Mouse (Mus musculus): ENCODE results near the gene Ubxn6.

The Ubxn6 gene

DNA sequence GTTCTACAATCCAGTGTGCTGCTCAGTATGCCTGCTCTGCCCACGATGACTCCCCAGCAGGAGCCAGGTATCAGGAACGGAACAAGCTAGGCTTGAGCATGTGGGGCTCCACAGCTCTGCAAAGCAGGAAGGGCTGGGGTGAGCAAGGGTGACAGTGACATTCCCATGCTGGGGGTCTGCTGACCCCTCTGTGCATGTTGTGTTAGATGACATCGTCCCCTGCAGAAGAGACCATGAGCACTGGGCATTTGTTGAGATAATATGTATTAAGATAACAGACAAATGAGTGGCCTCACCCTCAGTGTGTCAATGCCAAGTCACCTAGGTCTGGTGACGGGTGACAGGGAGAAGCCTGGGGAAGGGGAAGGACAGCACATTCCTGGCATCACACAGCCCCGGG lies 49.9 kb downstream of the Ubxn6 start:
- in situ Hi-C loops (cut with MseI, MboI) = no loop called here

DNA sequence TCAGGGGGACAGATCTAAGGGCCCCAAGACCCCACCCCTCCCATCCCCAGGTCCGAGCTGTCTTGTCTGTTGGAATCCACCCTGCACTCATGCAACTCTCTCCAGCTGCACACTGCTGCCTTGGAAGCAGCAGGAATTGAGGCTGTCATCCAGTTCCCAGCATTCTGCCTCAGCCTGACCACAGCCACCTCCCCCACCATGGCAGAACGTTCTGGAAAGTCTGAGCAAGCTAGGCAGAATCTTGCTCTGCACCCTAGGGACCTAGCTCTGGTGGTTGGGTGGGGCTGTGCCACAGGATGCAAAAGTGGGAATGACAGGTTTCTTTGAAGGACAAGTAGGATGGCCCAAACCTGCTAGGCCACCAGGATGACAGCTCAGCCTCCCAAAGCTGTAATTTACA lies 50.4 kb downstream of the Ubxn6 start:
- in situ Hi-C loops (cut with MseI, MboI) = no loop called here

DNA sequence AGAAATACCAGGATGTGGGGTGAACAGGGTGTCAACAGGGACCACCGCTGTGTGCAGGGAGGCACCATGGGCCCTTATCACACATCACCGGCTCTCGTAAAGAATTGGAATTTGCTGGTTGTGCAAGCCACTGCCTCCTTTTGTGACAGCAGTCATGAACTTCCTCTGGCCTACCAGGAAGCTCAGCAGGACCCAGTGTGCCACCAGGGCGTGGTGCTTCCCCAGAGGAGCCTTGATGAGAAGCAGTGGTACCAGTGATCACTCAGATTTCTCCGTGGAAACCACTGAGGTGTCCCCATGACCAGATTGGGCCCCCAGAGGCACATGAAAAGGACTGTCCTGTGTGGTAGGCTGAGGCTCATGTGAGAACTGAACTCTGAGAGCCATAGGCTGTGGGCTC lies 51.4 kb downstream of the Ubxn6 start:
- in situ Hi-C loops (cut with MseI, MboI) = no loop called here

DNA sequence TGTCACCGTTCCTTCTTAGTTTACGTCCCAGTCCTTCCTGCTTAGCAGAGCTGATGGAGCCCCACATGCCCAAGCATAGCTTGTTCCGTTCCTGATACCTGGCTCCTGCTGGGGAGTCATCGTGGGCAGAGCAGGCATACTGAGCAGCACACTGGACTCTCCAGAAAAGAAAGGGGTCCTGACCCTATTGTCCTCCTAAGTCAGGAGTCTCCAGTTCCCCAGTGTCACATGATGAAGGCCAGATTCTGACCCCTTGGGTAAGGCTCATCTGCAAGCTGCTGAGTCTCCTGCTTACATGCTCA lies 51.9 kb downstream of the Ubxn6 start:
- in situ Hi-C loops (cut with MseI, MboI) = no loop called here

DNA sequence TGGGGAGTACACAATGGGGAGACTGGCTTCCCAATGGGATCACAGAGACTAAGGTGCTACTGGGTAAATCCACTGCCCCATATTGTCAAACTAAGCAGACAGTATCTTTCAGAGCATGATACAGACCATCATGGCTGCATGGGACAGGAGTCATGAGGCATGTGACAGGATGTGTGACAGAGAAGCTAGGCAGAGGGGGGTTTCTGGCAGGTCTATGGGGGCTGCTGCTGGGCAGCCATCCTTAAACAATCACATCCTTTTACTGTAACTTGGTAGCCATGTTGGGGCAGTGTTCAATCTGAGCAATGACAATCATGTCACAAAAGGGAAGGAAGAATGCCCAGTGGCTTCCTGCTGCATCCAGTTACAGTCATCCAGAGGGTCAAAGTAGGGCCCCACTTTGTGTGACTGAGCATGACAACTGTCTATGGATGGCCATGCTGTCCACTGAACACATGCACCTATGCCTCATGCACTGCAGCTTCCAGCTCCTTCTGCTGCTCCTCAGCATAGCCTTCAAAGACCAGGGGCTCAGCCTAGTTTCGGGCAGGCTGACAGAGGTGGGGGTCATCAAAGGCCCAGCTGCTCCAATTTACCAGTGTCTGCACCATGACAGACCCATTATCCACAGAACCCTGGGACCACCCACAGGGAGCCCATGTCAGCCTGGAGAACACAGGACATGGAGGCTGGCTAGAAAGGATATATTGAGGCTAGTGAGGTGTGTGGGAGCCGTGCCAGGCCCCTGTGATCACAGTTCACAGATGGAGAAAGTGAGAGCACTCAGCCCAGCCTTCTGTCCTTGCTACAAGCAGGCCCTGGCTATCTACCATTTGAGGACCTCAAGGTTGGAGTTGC lies 52.5 kb downstream of the Ubxn6 start:
- in situ Hi-C loops (cut with MseI, MboI) = no loop called here

DNA sequence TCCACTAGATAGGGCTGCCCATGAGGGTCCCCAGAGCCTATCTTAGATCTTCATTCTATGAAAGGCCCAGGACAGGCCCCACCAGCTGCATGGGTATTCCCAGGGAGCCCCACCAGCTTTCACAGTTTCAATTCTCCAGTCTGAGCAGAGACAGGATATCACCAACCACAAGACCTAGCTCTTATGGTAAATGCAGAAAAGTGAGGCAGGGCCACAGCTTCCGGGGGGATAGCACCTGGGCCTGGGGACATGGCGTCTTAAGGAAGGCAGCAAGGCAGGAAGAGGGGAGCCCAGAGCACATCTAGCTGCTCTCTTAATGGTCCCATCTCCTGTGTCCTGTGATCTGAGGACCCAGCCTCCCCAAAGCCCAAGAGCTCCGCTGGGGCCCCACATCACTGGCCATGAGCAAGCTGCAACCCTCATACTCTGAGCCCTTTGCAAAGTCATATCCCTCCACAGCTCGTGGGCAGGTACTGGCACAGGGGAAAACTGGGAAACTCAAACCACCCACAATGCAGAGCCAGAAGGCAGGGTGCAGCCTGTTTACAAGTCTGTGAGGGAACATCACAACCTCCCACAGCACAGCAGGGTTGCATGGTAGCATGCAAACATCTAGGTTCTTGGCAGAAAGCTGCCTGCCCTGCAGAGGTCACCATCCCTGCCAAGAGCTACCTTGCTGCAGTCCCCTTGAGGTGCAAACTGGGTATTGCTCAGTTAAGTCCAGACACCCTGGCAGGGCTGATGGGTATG lies 53.5 kb downstream of the Ubxn6 start:
- in situ Hi-C loops (cut with MseI, MboI) = no loop called here

DNA sequence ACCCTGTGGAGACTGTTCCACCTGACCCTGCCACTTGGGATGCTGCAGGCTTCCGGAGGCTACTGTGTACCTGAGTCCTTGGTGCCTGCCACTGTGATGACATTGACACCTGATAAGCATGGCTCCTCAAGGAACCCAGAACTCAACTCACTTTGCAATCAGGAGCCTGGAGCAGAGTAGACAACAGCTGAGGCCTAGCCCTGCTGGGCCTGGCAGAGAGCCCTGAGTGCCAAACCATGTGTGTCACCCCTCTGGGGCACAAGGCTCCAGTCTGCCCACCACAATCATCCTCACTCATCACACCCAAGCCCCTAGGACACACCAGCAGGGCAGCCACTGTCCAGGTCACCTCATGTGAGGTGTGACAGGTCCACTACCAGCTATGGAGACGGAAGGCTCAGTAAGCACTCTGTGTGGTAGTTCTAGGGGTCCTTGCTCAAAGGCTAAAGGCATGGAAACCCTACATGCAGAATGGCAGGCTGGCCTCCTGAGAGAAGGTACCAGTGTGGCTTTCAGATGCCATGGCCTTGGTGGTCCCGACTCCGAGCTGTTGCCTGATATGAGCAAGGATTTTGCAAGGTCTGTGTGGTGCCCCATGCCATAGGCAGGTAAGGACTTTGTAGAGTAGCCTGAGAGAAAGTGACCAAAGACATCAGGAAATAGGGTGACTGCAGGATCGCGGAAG lies 54.3 kb downstream of the Ubxn6 start:
- in situ Hi-C loops (cut with MseI, MboI) = no loop called here

DNA sequence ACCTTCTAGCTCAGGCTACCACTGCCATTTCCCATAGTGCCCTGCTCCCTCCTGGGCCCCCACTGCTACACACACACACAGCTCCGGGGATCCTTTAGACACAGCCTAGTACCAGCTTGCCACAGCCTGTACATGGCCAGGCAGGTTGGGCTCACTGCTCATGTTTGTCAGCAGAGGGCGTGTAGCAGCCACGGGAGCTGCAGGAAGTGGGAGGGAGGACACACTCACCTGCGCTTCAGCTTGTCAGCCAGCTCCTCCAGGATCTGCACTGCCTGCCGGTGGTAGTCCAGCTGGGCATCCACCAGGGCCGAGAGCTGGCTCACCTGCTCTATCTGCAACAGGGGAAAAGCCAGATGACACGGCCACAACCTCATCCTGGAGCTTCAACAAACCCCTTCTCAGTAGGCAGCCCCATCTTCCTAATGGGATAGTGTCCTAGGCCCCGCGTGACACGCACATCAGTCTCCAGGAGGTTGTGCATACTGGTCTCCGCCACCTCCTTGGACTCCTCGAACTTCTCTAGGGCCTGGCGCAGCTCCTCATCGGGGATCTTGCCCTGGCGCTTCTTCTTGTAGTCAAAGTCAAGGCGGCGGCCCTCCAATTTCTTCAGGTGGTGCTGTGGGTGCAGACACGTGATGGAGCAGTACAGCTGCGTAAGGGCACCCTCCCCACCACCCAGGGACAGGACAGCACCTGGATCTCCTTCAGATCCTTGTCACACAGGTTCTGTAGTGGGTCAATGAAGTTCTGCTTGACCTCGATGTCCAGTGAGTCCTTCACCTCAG lies 56.3 kb downstream of the Ubxn6 start:
- in situ Hi-C loops (cut with MseI, MboI) = loop anchor here (5.0 to 10.0 kb wide), 2 partner anchors 46 to 54 kb away; partner anchors contain the start of gene Shd (in 1 of the 2)

DNA sequence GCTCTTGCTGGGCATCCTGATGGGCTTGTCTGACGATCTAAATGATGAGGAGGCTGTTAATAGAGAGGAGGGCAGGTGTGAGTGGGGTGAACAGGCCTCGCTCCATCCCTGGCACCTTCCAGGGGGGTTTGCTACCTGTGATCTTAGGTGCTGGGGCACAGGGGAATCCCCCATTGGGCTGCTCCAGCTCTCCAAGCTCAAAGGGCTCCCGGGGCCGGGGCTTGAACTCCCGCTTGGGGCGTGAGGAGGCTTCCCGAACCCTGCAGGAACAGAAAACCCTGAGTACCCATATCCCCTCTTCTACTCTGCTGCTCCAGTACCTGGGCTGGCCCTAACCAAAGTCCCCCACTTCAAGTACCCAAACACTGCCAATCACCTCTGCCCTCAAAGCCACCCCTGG lies 57.0 kb downstream of the Ubxn6 start:
- in situ Hi-C loops (cut with MseI, MboI) = loop anchor here (5.0 to 10.0 kb wide), 2 partner anchors 46 to 53 kb away; partner anchors contain the start of gene Shd (in 1 of the 2)

Measured in mouse trophoblast stem cell (cell line).